ENCODE assay signal across 14 mouse cellular contexts in the genomic region with DNA sequence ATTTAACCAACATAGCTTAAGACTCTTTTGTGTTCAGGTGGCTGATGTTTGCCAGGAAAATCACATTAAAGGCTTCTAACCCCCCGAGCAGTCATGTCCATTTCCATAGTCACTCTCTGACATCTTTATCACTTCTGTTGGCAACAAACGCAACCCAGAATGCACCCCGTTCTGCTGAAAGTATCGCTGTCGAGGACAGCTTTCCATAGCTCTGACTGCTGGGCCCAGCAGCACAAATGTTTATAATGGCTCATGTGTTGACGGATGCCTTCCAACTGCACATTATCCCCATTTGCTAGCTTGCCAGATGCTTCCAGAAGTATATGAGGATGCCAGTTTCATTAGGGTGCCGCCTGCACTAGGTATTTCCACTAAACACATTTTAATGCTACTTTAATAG.
"Had no signal": no experiment of that assay in that cellular context is flagged by ENCODE, and none has a peak within 500 bp of the region (broad histone marks: within the 10 kb centered on the region; RNA-seq: fewer than 3 reads in every experiment).

No protein-coding gene starts in this region.

- H3K36me3 ChIP-seq: kidney, embryonic 15.5 days; limb, embryonic 13.5 days; midbrain, embryonic 12.5 days had no signal

- H3K4me2 ChIP-seq: kidney, embryonic 15.5 days; limb, embryonic 13.5 days; midbrain, embryonic 12.5 days had no signal

- H3K4me1 ChIP-seq: midbrain, embryonic 12.5 days had no signal

- H3K9me3 ChIP-seq: kidney, embryonic 15.5 days; limb, embryonic 13.5 days; megakaryocyte, embryonic 14.5 days; midbrain, embryonic 12.5 days had no signal

- H3K9ac ChIP-seq: kidney, embryonic 15.5 days; limb, embryonic 13.5 days; liver, embryonic 14.5 days; midbrain, embryonic 12.5 days had no signal

- DNase-seq: kidney, adult 2 months; kidney, postnatal 14 days; left cerebral cortex, postnatal 4 days; retina, postnatal 1 day; right cerebral cortex, postnatal 4 days; spleen, adult 18-20 months; thymus, postnatal 36 days had no signal

- H3K4me3 ChIP-seq: kidney, embryonic 15.5 days; limb, embryonic 13.5 days; megakaryocyte, embryonic 14.5 days; midbrain, embryonic 12.5 days had no signal

- H3K27ac ChIP-seq: kidney, embryonic 15.5 days; limb, embryonic 13.5 days; liver, embryonic 14.5 days; macrophage; midbrain, embryonic 12.5 days had no signal

- ATAC-seq: intestine, embryonic 16.5 days had no signal

- H3K27me3 ChIP-seq: kidney, embryonic 15.5 days had no signal
